Mouse (Mus musculus) effector memory CD4-positive, alpha-beta T cell, adult 7 months (primary cell): ENCODE data around the gene Dcaf6. TPM values are rescaled to one million over a fixed set of nuclear protein-coding genes. Genes with fewer than 3 reads are reported as not detected.

Experiments
- polyA plus RNA-seq: library from polyadenylated mRNA; unstranded; fragments of 100-300 nt; shearing (Covaris generic); gene quantifications from one replicate; pipeline ENCODE4 v1.2.1, GENCODE M21; 2017

Gene Dcaf6
- polyA plus RNA-seq, result 13.4 TPM

DNA sequence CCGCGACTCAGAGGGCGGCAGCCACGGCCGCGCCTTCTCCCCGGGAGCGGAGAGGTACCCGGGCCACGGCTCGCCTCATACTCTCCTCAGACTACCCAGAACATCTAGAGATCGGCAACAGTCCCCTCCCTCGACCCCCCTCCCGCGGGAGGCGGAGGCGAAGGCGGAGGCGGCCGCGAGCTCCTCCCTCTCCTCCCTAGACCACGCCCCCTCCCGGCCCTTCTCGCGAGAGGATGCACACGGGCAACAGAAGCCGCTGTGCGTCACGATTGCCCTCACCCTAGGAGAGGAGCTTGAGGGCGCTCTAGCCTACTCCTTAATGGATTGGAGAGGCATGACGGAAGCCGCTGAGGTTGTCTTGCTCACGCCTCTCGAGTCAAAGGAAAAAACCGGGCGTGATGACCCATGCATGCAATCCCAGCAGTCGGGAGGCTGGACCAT lies at the start of gene Dcaf6, which contains the start of gene Mpc2:
Dcaf6 (minus strand) TSS at position 116 of the 441 bp plus-strand sequence.
Mpc2 (plus strand) TSS at position 278 of the 441 bp plus-strand sequence.

DNA sequence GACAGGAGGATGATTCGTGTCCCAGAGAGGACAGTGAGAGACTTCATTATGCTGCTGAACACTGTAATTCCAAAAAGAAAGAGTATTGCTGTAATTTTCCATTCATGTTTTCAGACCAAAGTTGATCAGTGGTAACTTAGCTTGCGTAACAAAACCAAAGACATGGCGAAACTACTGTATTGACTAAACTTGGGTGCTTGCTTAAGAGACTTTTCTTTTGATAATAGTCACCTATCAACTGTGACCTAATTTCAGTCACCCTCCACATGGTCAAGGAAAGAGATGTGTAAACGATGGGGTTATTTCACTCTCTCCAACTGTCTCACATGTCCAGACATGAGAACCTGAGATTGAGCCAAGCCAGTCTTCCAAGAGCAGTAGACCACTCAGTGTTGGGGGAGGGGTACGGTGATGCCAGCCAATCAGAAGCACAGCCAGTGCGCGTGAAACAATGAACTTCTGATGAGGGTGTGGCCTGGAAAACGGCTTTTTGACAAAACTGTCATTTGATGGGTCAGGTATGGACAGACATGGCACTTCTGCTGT lies 24.5 kb upstream of the Dcaf6 start, which contains the start of gene Adcy10:
Adcy10 (plus strand) TSS at position 496 of the 546 bp plus-strand sequence.

DNA sequence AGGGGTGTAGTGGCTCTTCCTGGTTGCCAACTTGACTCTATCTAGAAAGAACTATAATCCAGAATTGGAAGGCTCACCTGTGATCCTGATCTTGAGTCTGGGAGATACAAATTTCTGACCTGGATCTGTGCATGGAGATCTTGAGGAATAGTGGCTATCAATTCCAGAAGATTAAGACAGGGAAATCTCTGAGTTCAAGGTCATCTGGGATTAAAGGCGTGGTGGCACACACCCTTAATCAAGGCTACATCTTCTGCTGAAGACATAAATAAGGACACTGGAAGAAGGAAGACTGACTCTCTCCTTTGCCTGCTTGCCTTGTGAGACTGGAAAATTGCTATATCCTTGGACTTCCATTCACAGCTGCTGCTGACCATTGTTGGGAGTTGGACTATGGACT lies 164.8 kb downstream of the Dcaf6 start, which contains the start of gene Gpr161:
Gpr161 (plus strand) TSS at position 301 of the 400 bp plus-strand sequence.

Other genes with a start within 250 kb of the Dcaf6 start
- 123 TPM for gene Tiprl, start 223.5 kb downstream of the Dcaf6 start, polyA plus RNA-seq
- not detected for gene Gpr161, start 164.7 kb downstream of the Dcaf6 start, polyA plus RNA-seq
- 117 TPM for gene Mpc2, start 162 bp upstream of the Dcaf6 start, polyA plus RNA-seq
- 0.79 TPM for gene Adcy10, start 24.7 kb upstream of the Dcaf6 start, polyA plus RNA-seq
- gene Mpzl1, start 174.1 kb upstream of the Dcaf6 start, polyA plus RNA-seq, result not detected
- 131 TPM for gene Rcsd1, start 249.3 kb upstream of the Dcaf6 start, polyA plus RNA-seq